Mouse (Mus musculus) granulocyte monocyte progenitor cell, adult 5-6 weeks (primary cell): Measurements from ENCODE around the gene Klk10. TPM values are rescaled to one million over a fixed set of nuclear protein-coding genes. Genes with fewer than 3 reads are reported as not detected.

Source experiments
- ATAC-seq: replicated peaks from 2 replicates; pipeline ENCODE4 v1.8.0; 2016; ENCODE audit warnings: mild to moderate bottlenecking, moderate TSS enrichment, inconsistent platforms; ENCODE audit not compliant: poor library complexity, severe bottlenecking
- total RNA-seq, 2 experiments: library from RNA; stranded (forward) in 1 of 2; stranded (reverse) in 1 of 2; fragments of 200-712, 200-1000 nt in 1 of 2; fragments of >200 nt in 1 of 2; fragmentation: Nextera tagmentation in 1 of 2; gene quantifications; 2 replicates each; pipeline ENCODE4 v1.2.3; 2014 to 2017

Klk10 gene
- not detected in 2 replicates for total RNA-seq (2014; fragmentation: Nextera tagmentation)
- not detected in 2 replicates for total RNA-seq (2017)

GRCm38 (mm10) chr7:43780746-43781145, at the start of gene Klk10:
Klk10 (plus strand) TSS chr7:43781035.
- no peak for ATAC-seq

- peak; percentile 98 for ATAC-seq
Measured at GRCm38 (mm10) chr7:43747788-43748187, 33.0 kb upstream of the Klk10 start.

- no peak for ATAC-seq
Measured at GRCm38 (mm10) chr7:43752806-43753205, 28.0 kb upstream of the Klk10 start.

- no peak for ATAC-seq
Measured at GRCm38 (mm10) chr7:43766484-43766883, 14.4 kb upstream of the Klk10 start.

GRCm38 (mm10) chr7:43768597-43768996, 12.2 kb upstream of the Klk10 start, which contains the start of gene Klk12:
Klk12 (plus strand) TSS chr7:43768897.
- no peak for ATAC-seq

- no peak for ATAC-seq
Measured at GRCm38 (mm10) chr7:43769636-43770035, 11.2 kb upstream of the Klk10 start.

- no peak for ATAC-seq
Measured at GRCm38 (mm10) chr7:43770701-43771100, 10.1 kb upstream of the Klk10 start.

- ATAC-seq, result no peak
Measured at GRCm38 (mm10) chr7:43771916-43772315, 8.9 kb upstream of the Klk10 start.

GRCm38 (mm10) chr7:43772901-43773300, 7.9 kb upstream of the Klk10 start:
- ATAC-seq, result no peak

GRCm38 (mm10) chr7:43774364-43774763, 6.5 kb upstream of the Klk10 start, which contains the start of gene Klk11:
Klk11 (plus strand) TSS chr7:43774604.
- ATAC-seq, result no peak

- ATAC-seq, result no peak
Measured at GRCm38 (mm10) chr7:43774802-43775201, 6.0 kb upstream of the Klk10 start.

- ATAC-seq, result no peak
Measured at GRCm38 (mm10) chr7:43775311-43776057, 5.4 kb upstream of the Klk10 start.

- no peak for ATAC-seq
Measured at GRCm38 (mm10) chr7:43776506-43776905, 4.3 kb upstream of the Klk10 start.

GRCm38 (mm10) chr7:43777423-43777822, 3.4 kb upstream of the Klk10 start:
- no peak for ATAC-seq

GRCm38 (mm10) chr7:43778176-43778970, 2.5 kb upstream of the Klk10 start:
- no peak for ATAC-seq

GRCm38 (mm10) chr7:43780241-43780640, 594 bp upstream of the Klk10 start:
- no peak for ATAC-seq

- no peak for ATAC-seq
Measured at GRCm38 (mm10) chr7:43781541-43781940, 706 bp downstream of the Klk10 start.

- ATAC-seq, result peak; percentile 90
Measured at GRCm38 (mm10) chr7:43782275-43783265, 1.7 kb downstream of the Klk10 start.

- ATAC-seq, result no peak
Measured at GRCm38 (mm10) chr7:43785286-43785685, 4.5 kb downstream of the Klk10 start.

GRCm38 (mm10) chr7:43788096-43788495, 7.3 kb downstream of the Klk10 start:
- no peak for ATAC-seq
